Mouse (Mus musculus): ENCODE measurements around the gene Tecpr1. TPM values are rescaled to one million over a fixed set of nuclear protein-coding genes. Genes with fewer than 3 reads are reported as not detected.

The Tecpr1 gene
- polyA plus RNA-seq, 1 experiment: 13.2 TPM

- Histone ChIP-seq H3K27me3 (replicated peaks) (no peaks in the 10 kb centered on the region), H3K9me3 (no peaks in the 10 kb centered on the region), H3K4me1 (no peaks in the 10 kb centered on the region), H3K36me3 (replicated peaks; ENCODE audit: low read length) (peaks cover 66% of the 10 kb centered on the region), H3K4me3 (replicated peaks) (no peak overlapping the region)
- TF ChIP-seq GATA1 (IDR thresholded peaks at IDR 0.05; ENCODE audit: borderline replicate concordance, low read length): no peak
- no peak for TF ChIP-seq FLI1 (IDR thresholded peaks at IDR 0.05; ENCODE audit: low read length)
Observed at GRCm38 (mm10) chr5:144183647-144184335, 39.6 kb downstream of the Tecpr1 start.

GRCm38 (mm10) chr5:144183248-144183559 is 40.2 kb downstream of the Tecpr1 start:
- Histone ChIP-seq H3K9me3 (no peaks in the 10 kb centered on the region), H3K27me3 (replicated peaks) (no peaks in the 10 kb centered on the region), H3K4me1 (0 out of 2 replicates have a peak, but pooled peaks cover under 1% of the 10 kb centered on the region), H3K36me3 (replicated peaks; ENCODE audit: low read length) (peaks cover 62% of the 10 kb centered on the region), H3K4me3 (replicated peaks) (no peak overlapping the region)
- no peak for TF ChIP-seq FLI1 (IDR thresholded peaks at IDR 0.05; ENCODE audit: low read length)
- no peak for TF ChIP-seq GATA1 (IDR thresholded peaks at IDR 0.05; ENCODE audit: borderline replicate concordance, low read length)

- H3K4me3 ChIP-seq (replicated peaks): no peak overlapping the region
- H3K9me3 ChIP-seq: no peaks in the 10 kb centered on the region
- H3K4me1 ChIP-seq: 0 out of 2 replicates have a peak, but pooled peaks cover 4% of the 10 kb centered on the region
- TF ChIP-seq FLI1 (IDR thresholded peaks at IDR 0.05; ENCODE audit: low read length) (no peak), GATA1 (IDR thresholded peaks at IDR 0.05; ENCODE audit: borderline replicate concordance, low read length) (no peak)
- H3K36me3 ChIP-seq (replicated peaks; ENCODE audit: low read length): peaks cover 63% of the 10 kb centered on the region
- no peaks in the 10 kb centered on the region for H3K27me3 ChIP-seq (replicated peaks)
Observed at GRCm38 (mm10) chr5:144182542-144183247, 40.7 kb downstream of the Tecpr1 start.

- H3K4me3 ChIP-seq (replicated peaks): no peak overlapping the region
- 0 out of 2 replicates have a peak, but pooled peaks cover 4% of the 10 kb centered on the region for H3K4me1 ChIP-seq
- no peaks in the 10 kb centered on the region for H3K9me3 ChIP-seq
- peaks cover 66% of the 10 kb centered on the region for H3K36me3 ChIP-seq (replicated peaks; ENCODE audit: low read length)
- no peaks in the 10 kb centered on the region for H3K27me3 ChIP-seq (replicated peaks)
- TF ChIP-seq FLI1 (IDR thresholded peaks at IDR 0.05; ENCODE audit: low read length): no peak
- TF ChIP-seq GATA1 (IDR thresholded peaks at IDR 0.05; ENCODE audit: borderline replicate concordance, low read length): no peak
Observed at GRCm38 (mm10) chr5:144181249-144181648, 42.2 kb downstream of the Tecpr1 start.

- 0 out of 2 replicates have a peak, but pooled peaks cover 4% of the 10 kb centered on the region for H3K4me1 ChIP-seq
- H3K9me3 ChIP-seq: no peaks in the 10 kb centered on the region
Observed at GRCm38 (mm10) chr5:144178216-144178615, 45.2 kb downstream of the Tecpr1 start.

GRCm38 (mm10) chr5:144173648-144174047 is 49.8 kb downstream of the Tecpr1 start:
- peaks cover 79% of the 10 kb centered on the region for H3K36me3 ChIP-seq (replicated peaks; ENCODE audit: low read length)

More at GRCm38 (mm10) chr5:144178216-144178615, 45.2 kb downstream of the Tecpr1 start:
- no peaks in the 10 kb centered on the region for H3K27me3 ChIP-seq (replicated peaks)
- peaks cover 70% of the 10 kb centered on the region for H3K36me3 ChIP-seq (replicated peaks; ENCODE audit: low read length)
- H3K4me3 ChIP-seq (replicated peaks): no peak overlapping the region
- TF ChIP-seq FLI1 (IDR thresholded peaks at IDR 0.05; ENCODE audit: low read length) (no peak), GATA1 (IDR thresholded peaks at IDR 0.05; ENCODE audit: borderline replicate concordance, low read length) (no peak)

GRCm38 (mm10) chr5:144169275-144169975 is 54.0 kb downstream of the Tecpr1 start:
- Histone ChIP-seq H3K36me3 (replicated peaks; ENCODE audit: low read length) (peaks cover 69% of the 10 kb centered on the region), H3K4me3 (replicated peaks) (no peak overlapping the region)
- no peak for TF ChIP-seq FLI1 (IDR thresholded peaks at IDR 0.05; ENCODE audit: low read length)
- TF ChIP-seq GATA1 (IDR thresholded peaks at IDR 0.05; ENCODE audit: borderline replicate concordance, low read length): no peak

More at GRCm38 (mm10) chr5:144173648-144174047, 49.8 kb downstream of the Tecpr1 start:
- 0 out of 2 replicates have a peak, but pooled peaks cover 4% of the 10 kb centered on the region for H3K4me1 ChIP-seq
- H3K27me3 ChIP-seq (replicated peaks): no peaks in the 10 kb centered on the region
- H3K9me3 ChIP-seq: no peaks in the 10 kb centered on the region
- TF ChIP-seq GATA1 (IDR thresholded peaks at IDR 0.05; ENCODE audit: borderline replicate concordance, low read length): no peak
- no peak for TF ChIP-seq FLI1 (IDR thresholded peaks at IDR 0.05; ENCODE audit: low read length)
- H3K4me3 ChIP-seq (replicated peaks): no peak overlapping the region

GRCm38 (mm10) chr5:144165756-144166155 is 57.7 kb downstream of the Tecpr1 start:
- peaks cover 62% of the 10 kb centered on the region for H3K36me3 ChIP-seq (replicated peaks; ENCODE audit: low read length)

More at GRCm38 (mm10) chr5:144169275-144169975, 54.0 kb downstream of the Tecpr1 start:
- no peaks in the 10 kb centered on the region for H3K27me3 ChIP-seq (replicated peaks)
- no peaks in the 10 kb centered on the region for H3K9me3 ChIP-seq
- peaks cover 13% of the 10 kb centered on the region for H3K4me1 ChIP-seq

GRCm38 (mm10) chr5:144162813-144163517 is 60.5 kb downstream of the Tecpr1 start:
- TF ChIP-seq FLI1 (IDR thresholded peaks at IDR 0.05; ENCODE audit: low read length): no peak
- TF ChIP-seq GATA1 (IDR thresholded peaks at IDR 0.05; ENCODE audit: borderline replicate concordance, low read length): no peak
- H3K9me3 ChIP-seq: no peaks in the 10 kb centered on the region
- no peak overlapping the region for H3K4me3 ChIP-seq (replicated peaks)
- no peaks in the 10 kb centered on the region for H3K27me3 ChIP-seq (replicated peaks)
- H3K36me3 ChIP-seq (replicated peaks; ENCODE audit: low read length): peaks cover 68% of the 10 kb centered on the region
- peaks cover 22% of the 10 kb centered on the region for H3K4me1 ChIP-seq

More at GRCm38 (mm10) chr5:144165756-144166155, 57.7 kb downstream of the Tecpr1 start:
- Histone ChIP-seq H3K4me3 (replicated peaks) (peak overlapping the region; percentile 57), H3K4me1 (peaks cover 22% of the 10 kb centered on the region), H3K9me3 (no peaks in the 10 kb centered on the region), H3K27me3 (replicated peaks) (no peaks in the 10 kb centered on the region)
- TF ChIP-seq FLI1 (IDR thresholded peaks at IDR 0.05; ENCODE audit: low read length): no peak
- TF ChIP-seq GATA1 (IDR thresholded peaks at IDR 0.05; ENCODE audit: borderline replicate concordance, low read length): no peak
